Mouse (Mus musculus) embryo, embryonic 10 days (tissue): ENCODE data around the gene Uspl1.

ENCODE experiments used
- DNase-seq: peaks from one replicate; pipeline ENCODE4 v3.0.0-alpha.2; 2015; ENCODE audit warnings: low spot score

Uspl1 gene

DNA sequence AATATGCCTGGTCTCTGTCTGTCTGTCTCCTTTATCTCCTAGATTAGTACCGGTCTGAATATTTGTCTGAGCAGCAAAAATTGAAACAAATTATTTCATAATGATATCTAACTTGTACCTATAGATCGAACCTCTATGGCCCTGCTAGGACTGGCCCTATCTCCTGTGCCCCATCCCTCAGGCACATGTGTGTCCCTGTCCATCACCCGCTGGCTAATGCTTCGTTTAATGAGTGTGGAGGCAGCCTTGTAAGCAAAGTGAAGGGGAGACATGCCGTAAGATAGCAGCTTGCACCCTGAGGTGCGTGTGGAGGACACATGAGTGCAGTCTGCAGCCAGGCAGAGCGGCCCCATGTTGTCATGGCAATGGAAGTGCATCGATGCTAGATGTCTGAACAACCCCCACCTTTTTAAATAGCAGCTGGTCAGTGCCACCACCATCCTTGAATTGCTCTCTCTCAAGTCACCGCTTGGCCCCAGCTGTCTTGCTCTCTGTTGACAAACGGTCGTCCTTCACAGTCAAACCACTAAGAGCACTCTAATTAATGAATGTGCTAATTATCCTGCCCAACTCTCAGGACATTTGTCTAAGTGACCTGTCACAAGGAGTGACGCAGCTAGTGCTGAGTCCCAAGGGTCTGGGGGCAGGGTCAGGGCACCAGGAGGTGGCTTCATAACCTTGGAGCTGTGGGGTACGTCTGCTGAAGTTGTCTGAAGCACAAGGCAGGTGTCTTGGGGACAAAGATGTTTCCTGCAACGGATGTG is 73.5 kb downstream of the Uspl1 start:
- peak; percentile 61 for DNase-seq

- DNase-seq = peak; percentile 56
Measured at GRCm38 (mm10) chr5:149259093-149259492, 74.9 kb downstream of the Uspl1 start.

DNA sequence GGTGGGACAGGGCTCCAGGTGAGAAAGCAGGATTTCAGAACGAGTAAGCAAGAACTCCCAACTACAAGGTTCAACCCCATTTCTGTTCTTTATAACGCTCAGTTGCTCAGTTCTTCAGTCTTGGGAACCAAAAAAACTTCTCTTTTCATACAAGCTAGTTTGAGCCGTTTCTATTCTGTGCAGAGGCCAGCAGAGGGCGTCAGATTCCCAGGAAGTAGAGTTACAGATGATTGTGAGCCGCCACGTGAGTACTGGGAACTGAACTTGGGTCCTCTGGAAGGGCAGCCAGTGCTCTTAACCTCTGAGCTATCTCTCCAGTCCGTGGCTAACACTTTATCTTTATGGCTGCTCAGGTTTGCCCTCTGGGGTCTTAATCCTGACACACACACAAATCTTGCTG is 77.3 kb downstream of the Uspl1 start:
- DNase-seq = no peak

GRCm38 (mm10) chr5:149261866-149262265 is 77.7 kb downstream of the Uspl1 start:
- DNase-seq = peak; percentile 20

GRCm38 (mm10) chr5:149264405-149264804 is 80.3 kb downstream of the Uspl1 start, which contains the start of gene Alox5ap:
Gene Alox5ap, plus strand, starts transcription at chr5:149264767.
- no peak for DNase-seq

- DNase-seq = no peak
Measured at GRCm38 (mm10) chr5:149264878-149265279, 80.7 kb downstream of the Uspl1 start.
